Mouse (Mus musculus): ENCODE results near the gene Gucy2c. TPM values are rescaled to one million over a fixed set of nuclear protein-coding genes. Genes with fewer than 3 reads are reported as not detected.

The Gucy2c gene
- total RNA-seq, 1 experiment from 2014 or later, result 0.20 TPM

DNA sequence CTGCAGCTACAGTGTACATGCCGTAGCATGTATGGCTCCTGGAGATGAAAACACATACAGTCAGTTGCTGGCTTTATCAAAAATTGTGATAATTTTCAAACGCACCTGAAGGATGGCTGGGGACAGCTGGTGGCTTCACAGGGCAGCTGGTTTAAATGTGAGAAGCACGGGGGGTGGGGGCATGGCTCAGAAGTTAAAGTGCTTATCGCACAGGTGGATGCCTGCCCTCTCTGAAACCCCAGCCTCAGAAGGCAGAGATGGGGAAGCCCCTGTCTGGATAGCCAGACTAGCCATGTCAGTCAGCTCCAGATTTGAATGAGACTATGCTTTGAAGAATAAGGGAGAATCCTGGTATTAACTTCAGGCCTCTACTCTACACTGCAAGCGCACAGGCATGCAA lies 80.4 kb downstream of the Gucy2c start:
- no peak for ATAC-seq (replicated peaks in 1 of 2; ENCODE audit: insufficient read depth in 1 of 2, low FRiP score in 2 of 2, low TSS enrichment in 1 of 2, low read depth in 1 of 2, poor library complexity in 2 of 2, severe bottlenecking in 2 of 2)

DNA sequence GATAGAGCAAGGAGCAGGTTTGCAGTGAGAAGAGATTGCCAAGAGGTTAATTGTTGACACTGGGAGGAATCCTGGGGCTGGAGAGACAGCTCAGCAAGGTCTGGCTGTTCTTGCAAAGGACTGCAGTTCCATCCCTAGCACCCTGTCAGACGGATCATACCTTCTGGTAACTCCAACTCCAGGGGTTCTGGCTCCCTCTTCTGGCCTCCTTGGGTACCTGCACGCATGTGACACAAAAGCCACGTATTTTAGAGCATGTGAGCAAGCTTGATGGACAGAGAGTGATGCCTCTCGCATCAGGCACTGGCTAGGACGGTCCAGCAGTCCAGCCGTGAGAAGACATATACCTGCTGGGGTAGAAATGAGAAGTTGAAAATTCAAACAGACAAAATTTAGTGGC lies 90.3 kb downstream of the Gucy2c start:
- no peak for ATAC-seq (replicated peaks in 1 of 2; ENCODE audit: insufficient read depth in 1 of 2, low FRiP score in 2 of 2, low TSS enrichment in 1 of 2, low read depth in 1 of 2, poor library complexity in 2 of 2, severe bottlenecking in 2 of 2)

DNA sequence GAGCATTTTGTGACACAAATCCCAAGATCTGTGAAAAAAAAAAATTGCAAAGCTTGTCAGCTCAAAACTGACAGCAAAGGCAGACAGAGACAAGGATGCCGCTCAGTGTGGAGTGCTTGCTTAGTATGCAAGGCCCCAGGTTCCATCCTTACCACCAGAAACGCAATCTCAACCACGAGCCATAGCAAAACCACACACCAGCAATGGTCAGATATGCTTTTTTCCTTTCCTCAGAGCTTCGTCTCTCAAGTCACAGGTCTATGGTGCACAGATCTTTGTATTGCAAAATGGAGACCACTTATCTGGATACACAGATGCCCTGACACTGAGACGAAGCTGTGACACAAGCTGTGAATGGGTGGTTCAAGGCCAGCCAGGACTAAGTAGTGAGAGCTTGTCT lies 91.0 kb downstream of the Gucy2c start:
- ATAC-seq (replicated peaks in 1 of 2; ENCODE audit: insufficient read depth in 1 of 2, low FRiP score in 2 of 2, low TSS enrichment in 1 of 2, low read depth in 1 of 2, poor library complexity in 2 of 2, severe bottlenecking in 2 of 2), result peak; percentile 26 to 40; a peak in 3 of 4 replicates

DNA sequence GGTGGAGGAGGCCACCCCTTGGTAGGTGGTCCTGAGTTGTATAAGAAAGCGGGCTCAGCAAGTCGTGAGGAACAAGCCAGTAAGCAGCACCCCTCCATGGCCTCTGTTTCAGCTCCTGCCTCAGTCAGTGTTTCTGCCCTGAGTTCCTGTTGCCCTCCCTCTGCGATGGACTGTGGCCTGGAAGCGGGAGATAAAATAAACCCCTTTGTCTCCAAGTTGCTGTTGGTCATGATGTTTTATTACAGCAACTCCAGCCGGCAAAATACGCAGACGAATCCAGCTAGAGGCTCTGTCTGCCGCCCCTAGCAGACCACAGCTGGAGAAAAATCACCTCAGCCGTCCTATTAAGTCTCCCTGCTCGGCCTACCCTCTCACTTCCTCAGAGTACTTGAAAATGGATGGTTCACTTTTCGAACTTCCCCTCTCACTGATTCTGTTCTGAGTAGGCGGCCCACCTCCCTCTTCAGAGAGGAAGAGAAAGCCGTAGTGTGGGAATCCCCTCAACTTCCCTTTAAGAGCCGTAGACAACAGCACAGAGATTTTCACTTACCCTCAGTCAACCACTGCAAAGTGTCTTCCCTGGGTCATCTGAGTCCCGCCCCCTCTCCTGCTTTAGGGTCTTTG lies 91.7 kb downstream of the Gucy2c start:
- ATAC-seq (replicated peaks in 1 of 2; ENCODE audit: insufficient read depth in 1 of 2, low FRiP score in 2 of 2, low TSS enrichment in 1 of 2, low read depth in 1 of 2, poor library complexity in 2 of 2, severe bottlenecking in 2 of 2), result peak; percentile 96 to 97

DNA sequence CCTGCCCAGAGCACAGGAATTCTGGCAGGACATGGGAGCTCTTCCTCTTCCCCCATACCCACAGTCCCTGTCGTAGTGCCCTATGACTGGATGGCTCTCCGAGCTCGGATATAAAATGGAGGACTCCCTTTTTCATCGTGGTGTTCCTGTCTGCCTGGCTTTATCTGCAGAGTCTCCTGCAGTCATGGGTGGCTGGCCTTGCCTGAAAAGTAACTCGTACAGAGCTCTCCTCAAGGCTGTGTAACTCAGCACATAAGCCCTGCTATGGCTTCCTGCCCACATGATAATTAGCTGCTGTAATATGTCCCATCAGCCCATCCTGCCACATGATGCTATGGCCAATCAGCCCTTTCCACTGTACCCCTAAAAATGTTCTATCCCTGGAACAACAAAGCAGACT lies 96.1 kb downstream of the Gucy2c start:
- no peak for ATAC-seq (replicated peaks in 1 of 2; ENCODE audit: insufficient read depth in 1 of 2, low FRiP score in 2 of 2, low TSS enrichment in 1 of 2, low read depth in 1 of 2, poor library complexity in 2 of 2, severe bottlenecking in 2 of 2)

DNA sequence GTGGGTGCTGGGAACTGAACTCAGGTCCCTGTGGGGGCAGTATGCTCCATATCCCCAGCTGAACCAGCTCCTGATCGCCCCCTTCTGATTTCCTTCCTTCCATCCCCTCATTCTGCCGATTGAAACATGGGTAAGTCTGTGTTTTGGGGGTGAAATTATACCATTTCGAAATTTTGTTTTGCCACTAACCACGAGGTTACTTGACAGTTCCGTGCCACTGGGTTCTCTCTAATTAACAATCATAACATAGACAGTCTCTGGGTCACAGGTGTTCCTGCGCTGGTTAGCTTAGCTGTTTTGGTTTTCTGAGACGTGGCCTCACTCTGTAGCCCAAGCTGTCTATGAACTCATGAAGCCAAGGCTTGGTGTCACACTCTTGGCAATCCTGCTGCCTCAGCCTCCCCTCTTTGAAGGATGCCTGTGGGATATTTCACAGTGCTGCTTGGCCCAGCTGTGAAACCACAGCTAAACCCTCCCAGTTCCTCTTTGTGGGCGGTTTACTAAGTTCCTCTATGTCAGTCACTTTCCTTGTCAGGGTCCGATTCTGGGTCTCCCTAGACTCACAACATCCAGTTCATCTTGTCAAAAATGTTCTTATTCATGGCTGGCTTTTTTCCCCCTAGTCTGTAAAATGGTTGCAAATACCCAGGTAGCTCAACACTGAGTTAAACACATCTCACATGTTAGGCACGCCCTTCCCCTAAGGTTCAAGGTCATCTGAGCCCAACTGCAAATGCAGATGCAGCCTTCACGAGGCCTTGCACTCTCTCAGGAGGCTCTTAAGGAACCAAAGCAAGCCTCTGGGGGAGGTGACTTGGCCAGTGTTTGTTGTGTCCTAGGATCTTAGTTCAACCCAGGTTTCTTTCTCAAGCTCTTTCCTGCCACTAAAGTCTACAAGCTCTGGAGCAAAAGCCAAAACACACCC lies 97.9 kb downstream of the Gucy2c start:
- peak; percentile 97 to 99 for ATAC-seq (replicated peaks in 1 of 2; ENCODE audit: insufficient read depth in 1 of 2, low FRiP score in 2 of 2, low TSS enrichment in 1 of 2, low read depth in 1 of 2, poor library complexity in 2 of 2, severe bottlenecking in 2 of 2)

DNA sequence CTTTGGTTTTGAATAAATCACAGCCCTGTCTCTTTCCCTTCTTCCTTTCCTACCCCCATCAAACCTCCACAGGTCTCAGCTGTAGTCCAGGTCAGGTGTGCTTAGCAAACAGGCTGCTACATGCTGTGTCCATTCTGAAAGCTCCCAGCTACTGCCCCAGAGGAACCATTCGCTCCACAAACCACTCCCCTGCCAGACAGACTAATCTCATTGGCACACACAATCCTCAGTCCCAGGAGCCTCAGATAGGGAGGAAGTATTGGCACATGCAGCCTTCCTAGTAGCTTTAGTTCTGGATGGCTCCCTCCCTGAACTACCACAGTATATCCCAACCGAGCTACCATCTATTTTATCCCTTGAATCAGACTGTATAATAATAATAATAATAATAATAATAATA lies 102.2 kb downstream of the Gucy2c start:
- no peak for ATAC-seq (replicated peaks in 1 of 2; ENCODE audit: insufficient read depth in 1 of 2, low FRiP score in 2 of 2, low TSS enrichment in 1 of 2, low read depth in 1 of 2, poor library complexity in 2 of 2, severe bottlenecking in 2 of 2)

DNA sequence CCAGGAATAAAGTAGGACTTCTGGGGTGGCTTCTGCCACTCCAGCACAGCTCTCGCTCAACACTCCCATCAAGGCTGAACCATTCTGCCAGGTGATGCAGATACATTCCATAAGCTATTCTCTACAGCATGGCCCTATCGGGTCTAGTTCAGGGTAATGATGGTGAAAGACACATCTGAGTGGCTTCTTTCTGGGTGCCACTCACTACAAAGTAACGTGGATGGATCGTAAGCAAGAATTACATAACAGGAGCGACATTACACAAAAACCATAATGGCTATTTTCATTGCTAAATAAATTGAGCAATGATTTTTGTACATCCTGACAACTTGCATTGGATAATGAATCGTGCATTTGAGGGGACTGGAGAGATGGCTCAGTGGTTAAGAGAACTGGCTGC lies 106.6 kb downstream of the Gucy2c start:
- peak in 1 of 2 experiments; percentile 52; a peak in 1 of 4 replicates for ATAC-seq (replicated peaks in 1 of 2; ENCODE audit: insufficient read depth in 1 of 2, low FRiP score in 2 of 2, low TSS enrichment in 1 of 2, low read depth in 1 of 2, poor library complexity in 2 of 2, severe bottlenecking in 2 of 2)

DNA sequence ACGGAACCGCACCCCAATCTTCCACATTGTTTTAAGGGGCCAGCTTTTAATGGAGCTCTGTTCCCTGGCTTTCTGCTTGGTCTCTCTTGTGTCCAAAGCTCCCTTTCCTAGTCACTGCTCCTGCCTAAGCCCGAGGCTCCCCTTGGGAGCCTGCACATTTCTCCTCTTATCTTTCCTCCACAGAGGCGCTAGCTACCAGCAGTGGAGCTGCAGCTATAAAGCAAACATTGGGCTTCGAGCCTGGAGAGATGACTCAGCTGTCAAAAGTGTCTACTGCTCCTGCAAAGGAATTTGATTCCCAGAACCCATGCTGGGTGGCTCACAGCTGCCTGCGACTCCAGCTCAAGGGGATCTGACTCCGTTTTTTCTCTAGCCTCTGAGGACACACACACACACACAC lies 109.1 kb downstream of the Gucy2c start:
- peak; percentile 73 to 74 for ATAC-seq (replicated peaks in 1 of 2; ENCODE audit: insufficient read depth in 1 of 2, low FRiP score in 2 of 2, low TSS enrichment in 1 of 2, low read depth in 1 of 2, poor library complexity in 2 of 2, severe bottlenecking in 2 of 2)

DNA sequence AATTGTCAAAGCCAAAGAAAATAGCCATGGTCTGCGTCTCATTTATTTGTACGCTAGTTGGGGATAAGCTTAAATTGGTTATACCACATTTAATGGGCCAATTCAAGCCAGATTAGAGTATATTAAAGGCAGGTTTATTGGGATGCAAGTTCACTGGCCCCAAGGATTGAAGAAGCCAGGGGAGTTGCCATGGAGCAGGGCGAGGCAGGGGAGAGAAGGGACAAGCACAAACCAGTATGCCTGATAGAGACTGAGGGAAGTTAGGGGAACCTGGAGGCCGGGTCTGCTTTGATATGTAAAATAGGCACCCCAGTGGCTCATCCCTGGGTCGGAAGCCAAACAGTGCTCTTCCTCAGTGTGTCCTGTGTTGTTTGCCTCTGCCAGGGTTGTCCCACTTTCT lies 112.3 kb downstream of the Gucy2c start:
- no peak for ATAC-seq (replicated peaks in 1 of 2; ENCODE audit: insufficient read depth in 1 of 2, low FRiP score in 2 of 2, low TSS enrichment in 1 of 2, low read depth in 1 of 2, poor library complexity in 2 of 2, severe bottlenecking in 2 of 2)

DNA sequence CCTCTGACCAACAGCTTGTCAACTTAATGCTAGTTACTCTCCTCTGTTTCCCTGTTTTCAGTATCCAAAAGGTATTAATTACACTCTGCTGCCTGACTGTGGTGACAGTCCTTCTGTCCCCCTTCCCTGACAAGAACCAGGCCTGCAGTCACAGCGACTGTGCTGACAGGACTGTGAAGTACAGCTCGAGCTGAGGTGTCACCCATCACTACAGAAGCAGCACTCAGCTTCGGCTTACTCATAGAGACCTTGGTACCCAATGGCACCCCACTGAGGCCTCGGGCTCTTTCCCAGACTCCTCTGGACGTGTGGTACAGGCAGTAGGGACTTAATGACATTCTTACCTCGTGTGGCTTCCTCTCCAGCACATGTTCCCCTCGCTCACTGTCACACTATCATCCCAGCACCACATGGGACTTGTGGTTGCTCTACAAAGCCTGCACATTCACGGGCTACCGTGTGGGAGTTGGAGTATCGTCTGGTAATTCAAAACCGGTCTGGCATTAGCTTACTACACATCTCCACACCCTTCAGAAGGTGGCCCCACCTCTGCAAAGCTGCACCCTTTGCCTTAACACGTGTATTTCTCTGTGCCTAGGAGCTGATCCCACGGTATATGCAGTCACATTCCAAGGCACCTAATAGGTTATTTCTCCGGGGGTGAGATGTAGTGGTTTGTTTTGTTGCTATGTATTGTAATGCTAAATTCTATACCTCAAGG lies 113.1 kb downstream of the Gucy2c start:
- no peak for ATAC-seq (replicated peaks in 1 of 2; ENCODE audit: insufficient read depth in 1 of 2, low FRiP score in 2 of 2, low TSS enrichment in 1 of 2, low read depth in 1 of 2, poor library complexity in 2 of 2, severe bottlenecking in 2 of 2)

DNA sequence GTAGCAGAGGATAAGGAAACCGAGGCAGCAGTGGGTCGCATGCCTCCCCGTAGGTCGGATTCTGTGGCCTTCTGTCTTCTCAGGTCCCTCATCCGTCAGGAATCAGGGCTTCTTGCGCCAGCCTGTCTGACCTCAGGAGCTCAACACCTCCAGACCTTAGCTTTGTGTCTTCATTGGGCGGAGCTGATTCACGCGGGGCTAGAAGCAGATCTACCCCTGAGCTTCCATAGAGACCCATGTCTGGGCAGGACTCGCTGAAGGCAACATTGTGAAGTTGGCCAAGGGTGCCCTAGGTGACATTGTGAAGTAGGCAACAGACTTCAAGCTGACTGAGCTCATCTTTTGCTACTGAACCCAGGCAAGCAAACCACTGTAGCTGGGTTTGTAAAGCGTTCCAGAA lies 119.5 kb downstream of the Gucy2c start:
- no peak for ATAC-seq (replicated peaks in 1 of 2; ENCODE audit: insufficient read depth in 1 of 2, low FRiP score in 2 of 2, low TSS enrichment in 1 of 2, low read depth in 1 of 2, poor library complexity in 2 of 2, severe bottlenecking in 2 of 2)

DNA sequence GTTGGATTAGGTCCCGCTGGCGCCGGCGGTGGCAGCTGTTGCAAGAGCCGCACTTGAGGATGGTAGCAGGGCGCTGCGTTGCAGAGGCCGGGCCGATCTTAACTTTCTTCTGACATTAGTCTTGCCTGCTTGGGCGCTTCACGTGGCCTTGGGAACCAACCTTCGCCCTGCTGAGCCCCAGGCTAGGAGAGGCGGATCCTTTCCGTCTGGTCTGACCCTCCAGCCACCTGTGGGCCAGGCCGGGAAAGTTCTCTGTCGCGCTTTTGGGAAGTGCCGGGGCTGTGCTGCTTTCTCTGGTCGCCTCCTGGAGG lies 119.9 kb downstream of the Gucy2c start, which contains the start of gene Plbd1:
Gene Plbd1 (minus strand): TSS at position 223 of the 311 bp plus-strand sequence.
- ATAC-seq (replicated peaks in 1 of 2; ENCODE audit: insufficient read depth in 1 of 2, low FRiP score in 2 of 2, low TSS enrichment in 1 of 2, low read depth in 1 of 2, poor library complexity in 2 of 2, severe bottlenecking in 2 of 2), result peak; percentile 83 to 86; a peak in 3 of 4 replicates

DNA sequence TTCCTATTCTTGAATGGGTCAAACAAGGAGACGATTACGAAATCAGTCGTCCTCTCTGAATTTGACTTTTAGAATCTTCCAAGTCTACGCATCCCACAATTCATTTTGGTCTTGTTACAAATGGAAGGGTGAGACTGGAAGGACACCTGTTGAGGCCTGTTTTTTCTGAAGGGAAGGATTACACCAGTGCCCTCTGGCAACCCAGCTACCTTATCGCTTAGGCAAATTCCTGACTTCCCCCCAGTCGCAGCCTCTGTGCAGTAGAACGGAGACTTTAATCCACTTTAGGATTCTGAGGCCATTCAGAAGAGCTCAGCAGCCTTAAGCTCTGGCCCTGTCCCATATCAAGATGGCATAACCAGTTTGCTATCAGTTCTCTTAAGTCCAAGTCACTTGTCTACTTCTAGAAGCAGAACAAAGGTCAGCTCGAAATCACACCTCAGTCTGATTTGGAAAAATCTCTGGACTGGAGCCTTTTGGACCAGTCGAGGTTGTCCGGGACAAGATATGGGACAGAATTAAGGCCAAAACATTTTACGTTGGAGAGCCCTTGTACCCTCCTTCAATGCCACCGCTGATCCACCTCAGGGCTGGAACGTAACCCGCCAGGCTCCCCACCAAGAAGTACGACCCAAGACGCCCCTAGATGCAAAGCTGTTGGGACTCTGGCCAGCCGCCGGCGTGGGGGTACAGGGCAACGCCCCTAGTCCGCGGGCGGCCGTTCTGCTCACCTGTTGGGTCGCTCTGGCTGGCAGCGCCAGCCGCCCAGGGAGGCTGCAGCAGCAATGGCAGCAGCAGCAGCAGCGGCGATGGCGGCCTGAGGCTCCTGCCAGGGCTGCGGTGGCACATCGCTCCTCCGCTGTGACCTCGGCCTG lies 120.5 kb downstream of the Gucy2c start:
- no peak; a peak in 1 of 4 replicates for ATAC-seq (replicated peaks in 1 of 2; ENCODE audit: insufficient read depth in 1 of 2, low FRiP score in 2 of 2, low TSS enrichment in 1 of 2, low read depth in 1 of 2, poor library complexity in 2 of 2, severe bottlenecking in 2 of 2)

DNA sequence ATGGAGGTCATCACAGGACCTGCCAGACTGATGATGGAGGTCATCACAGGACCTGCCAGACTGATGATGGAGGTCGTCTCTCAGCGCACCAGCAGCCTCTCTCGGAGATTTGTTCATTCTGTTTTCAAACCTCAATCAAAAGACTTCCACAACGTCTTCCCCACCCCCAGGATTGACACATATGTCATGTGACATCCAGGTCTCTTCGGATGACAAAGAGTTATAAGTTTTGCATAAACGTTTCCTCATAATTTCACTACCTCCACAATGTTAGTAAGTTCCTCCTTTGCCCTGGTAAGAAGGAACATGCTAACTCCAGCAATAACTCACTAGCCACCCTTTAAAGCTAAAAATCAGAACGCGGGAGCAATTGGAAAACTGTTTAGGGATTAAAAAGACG lies 122.3 kb downstream of the Gucy2c start:
- ATAC-seq (replicated peaks in 1 of 2; ENCODE audit: insufficient read depth in 1 of 2, low FRiP score in 2 of 2, low TSS enrichment in 1 of 2, low read depth in 1 of 2, poor library complexity in 2 of 2, severe bottlenecking in 2 of 2), result peak in 1 of 2 experiments; percentile 53; a peak in 1 of 4 replicates

DNA sequence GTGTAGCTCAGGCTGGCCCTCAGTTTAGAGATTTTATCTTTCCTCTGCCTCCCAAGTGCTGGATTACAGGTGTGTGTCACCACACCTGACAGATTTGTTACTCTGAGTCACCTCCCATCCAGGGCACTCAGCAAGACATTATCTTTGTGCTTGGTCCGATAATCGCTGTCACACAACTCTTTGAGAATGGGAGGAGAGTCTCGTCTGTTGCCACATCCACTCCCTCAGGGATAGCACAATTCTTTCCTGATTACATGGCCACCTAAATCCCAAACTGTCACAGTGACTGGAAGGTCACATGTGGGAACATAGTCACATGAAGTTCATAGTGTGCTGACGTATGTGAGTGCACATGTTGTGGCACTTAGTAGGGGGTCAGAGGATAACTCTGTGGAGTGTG lies 123.3 kb downstream of the Gucy2c start:
- no peak for ATAC-seq (replicated peaks in 1 of 2; ENCODE audit: insufficient read depth in 1 of 2, low FRiP score in 2 of 2, low TSS enrichment in 1 of 2, low read depth in 1 of 2, poor library complexity in 2 of 2, severe bottlenecking in 2 of 2)

DNA sequence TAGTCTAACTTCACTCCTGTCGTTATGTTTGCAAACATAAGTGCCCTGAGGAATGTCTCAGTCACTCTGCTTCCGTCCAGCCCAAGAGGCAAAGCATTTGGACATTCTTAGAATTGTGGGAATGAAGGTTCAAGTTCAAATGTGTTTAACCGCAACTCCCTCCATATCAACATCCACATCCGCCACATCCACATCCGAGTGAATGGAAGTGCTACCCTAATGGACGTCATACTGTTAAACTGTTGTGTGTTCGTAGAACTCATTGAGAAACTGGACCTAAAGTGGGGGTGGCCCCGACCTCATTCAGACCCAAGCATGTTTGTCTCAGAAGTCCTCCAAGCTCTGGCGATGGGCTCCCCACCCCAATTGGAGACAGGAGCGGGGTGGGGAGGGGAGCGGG lies 125.8 kb downstream of the Gucy2c start:
- ATAC-seq (replicated peaks in 1 of 2; ENCODE audit: insufficient read depth in 1 of 2, low FRiP score in 2 of 2, low TSS enrichment in 1 of 2, low read depth in 1 of 2, poor library complexity in 2 of 2, severe bottlenecking in 2 of 2), result no peak
